Mouse (Mus musculus) ovary, adult 18-20 months (tissue): ENCODE results near the gene 1110051M20Rik.

ENCODE experiments used
- DNase-seq: peaks from one replicate; pipeline ENCODE4 v3.0.0; 2022; ENCODE audit warnings: low spot score, mixed read lengths

Gene 1110051M20Rik

GRCm38 (mm10) chr2:91457656-91458251, 13.2 kb upstream of the 1110051M20Rik start:
- DNase-seq: no peak

DNA sequence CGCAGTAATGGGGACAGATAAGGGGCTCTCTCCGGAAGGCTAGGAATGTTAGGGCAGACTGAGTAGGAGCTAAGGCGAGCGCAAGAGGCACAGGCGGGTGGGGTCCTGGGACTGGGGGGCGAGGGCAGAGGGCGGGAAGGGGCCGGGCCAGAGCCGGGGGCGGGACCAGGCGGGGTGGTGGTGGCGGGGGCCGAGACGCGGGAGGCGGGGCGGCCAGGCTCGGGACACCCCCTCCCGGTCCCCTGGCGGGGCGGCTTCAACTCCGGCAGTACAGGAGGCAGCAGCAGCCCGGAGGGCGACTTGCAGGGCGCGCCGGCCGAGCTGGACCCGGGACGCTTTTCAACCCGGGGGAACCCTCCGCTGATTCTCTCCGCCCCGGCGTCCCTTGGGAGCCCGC, 12.8 kb upstream of the 1110051M20Rik start, which contains the start of gene Lrp4:
Gene Lrp4 (plus strand): TSS at position 253 of the 397 bp plus-strand sequence.
- DNase-seq: peak; percentile 56

DNA sequence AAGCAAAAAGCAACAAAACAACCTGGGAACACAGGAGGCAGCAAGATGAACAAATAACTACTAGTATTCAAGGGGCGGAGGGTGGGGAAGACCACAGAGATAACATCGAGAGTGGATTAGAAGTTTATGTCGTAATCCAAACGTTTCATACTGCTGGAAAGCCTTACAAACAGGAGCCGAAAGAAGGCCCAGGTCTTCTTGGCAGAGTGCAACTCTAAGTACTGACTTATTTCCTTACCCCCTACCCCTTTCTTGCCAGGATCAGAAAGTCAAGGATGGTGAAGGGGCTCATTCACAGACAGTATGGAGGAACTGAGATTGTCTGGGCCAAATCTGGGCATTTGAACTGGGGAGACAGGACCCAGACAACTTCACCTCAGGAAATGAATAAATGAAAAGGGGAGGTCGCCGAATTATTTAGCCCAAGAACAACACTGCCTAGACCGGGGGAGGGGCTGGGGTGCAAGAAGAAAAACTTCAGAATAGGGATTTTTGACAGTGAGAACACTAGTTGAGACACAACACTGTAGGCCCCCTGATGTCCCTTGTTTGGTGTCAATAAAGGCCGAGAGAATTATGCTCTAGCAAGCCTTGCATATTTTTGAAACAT, 12.1 kb upstream of the 1110051M20Rik start:
- DNase-seq: no peak

DNA sequence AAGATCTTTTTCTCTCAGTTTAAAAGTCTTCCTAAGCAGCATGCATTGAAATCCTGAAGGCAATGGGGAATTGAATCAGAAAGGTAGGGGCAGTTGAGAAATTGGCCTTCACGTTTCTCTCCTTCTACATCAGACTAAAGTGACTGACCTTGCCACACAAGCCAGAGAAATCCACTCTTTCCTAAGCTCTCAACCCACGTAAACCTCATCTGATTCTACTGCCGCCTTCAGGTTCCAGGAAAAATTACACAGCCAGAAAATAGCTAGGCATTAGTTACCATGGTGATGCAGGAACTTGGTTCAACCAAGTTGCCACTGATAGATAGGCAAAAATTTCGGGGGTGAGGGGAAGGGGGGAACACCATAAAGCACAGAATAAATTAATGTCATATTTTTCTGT, 11.3 kb upstream of the 1110051M20Rik start:
- no peak for DNase-seq

- DNase-seq: no peak
These were observed 9.9 kb upstream of the 1110051M20Rik start for GRCm38 (mm10) chr2:91454434-91454833.

DNA sequence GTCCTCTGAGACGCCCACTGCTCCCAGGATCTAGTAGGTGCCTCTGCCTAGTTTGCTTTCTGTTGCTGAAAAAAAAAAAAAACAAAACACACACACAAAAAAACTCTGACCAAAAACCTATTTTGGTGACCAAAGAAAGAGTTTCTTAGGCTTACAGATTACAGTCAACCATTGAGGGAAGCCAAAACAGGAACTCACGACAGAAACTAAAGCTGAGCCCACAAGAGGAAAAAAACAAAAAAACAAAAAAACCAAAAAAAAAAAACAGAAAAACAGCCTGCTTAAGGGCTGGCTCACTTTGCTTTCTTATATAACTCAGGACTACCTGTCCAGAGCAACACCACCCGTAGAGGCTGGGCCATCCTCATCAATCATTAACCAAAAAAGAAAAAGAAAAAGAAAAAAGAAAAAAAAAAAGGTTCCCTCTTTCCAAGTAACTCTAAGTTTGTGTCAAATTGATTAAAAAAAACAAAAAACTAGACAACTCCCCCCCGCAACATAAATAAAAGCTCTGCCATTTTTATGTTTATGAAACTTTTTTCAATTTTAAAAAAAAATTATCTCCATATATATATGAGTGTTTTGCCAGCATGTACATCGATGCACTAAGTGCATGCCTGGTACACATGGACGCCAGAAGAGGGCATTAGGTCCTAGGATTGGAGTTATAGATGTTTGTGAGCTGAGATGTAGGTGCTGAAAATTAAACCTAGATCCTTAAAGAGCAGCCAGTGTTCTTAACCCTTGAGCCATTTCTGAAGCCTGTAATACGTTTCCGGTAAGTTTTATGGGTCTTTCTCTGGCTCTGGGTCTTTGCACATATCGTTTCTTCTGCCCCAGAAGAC, 8.9 kb upstream of the 1110051M20Rik start:
- no peak for DNase-seq

- no peak for DNase-seq
These were observed 8.2 kb upstream of the 1110051M20Rik start for GRCm38 (mm10) chr2:91452658-91453057.

DNA sequence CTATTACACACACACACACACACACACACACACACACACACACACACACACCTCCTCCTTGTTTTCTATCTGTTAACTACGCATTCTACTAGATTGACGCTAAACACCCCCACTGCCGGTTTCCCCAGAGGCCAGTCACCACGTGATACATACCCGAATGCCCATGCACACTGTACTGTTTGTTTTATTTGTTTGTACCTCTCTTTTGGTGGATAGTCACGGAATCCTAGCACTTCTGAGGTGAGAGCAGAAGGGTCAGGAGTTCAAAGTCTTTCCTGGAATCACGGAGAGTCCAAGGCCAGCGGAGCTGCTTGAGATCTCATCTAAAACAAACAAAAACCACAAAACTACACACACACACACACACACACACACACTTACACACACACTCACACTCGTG, 5.8 kb upstream of the 1110051M20Rik start:
- DNase-seq: no peak

- no peak for DNase-seq
These were observed 5.2 kb upstream of the 1110051M20Rik start for GRCm38 (mm10) chr2:91449662-91450061.

GRCm38 (mm10) chr2:91442241-91442640, 2.3 kb downstream of the 1110051M20Rik start:
- no peak for DNase-seq

DNA sequence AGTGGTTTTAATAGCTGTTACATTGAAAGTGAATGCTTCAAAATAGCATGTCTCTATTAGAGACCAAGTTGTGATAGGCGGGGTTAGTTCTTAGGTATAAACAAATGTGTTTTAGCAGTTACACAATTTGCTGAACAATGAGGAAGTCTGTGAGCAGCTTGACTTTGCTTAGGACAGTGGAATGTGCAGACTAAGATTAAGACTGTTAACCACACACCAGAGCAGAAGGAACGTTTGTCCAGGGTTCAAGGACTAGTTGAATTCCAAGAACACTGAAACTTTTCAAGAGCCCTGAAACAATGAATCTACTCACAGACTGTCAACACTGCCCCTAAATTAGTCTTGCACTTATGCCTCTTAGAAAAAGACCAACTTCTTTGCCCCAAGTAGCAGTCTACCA, 2.8 kb downstream of the 1110051M20Rik start:
- DNase-seq: no peak

DNA sequence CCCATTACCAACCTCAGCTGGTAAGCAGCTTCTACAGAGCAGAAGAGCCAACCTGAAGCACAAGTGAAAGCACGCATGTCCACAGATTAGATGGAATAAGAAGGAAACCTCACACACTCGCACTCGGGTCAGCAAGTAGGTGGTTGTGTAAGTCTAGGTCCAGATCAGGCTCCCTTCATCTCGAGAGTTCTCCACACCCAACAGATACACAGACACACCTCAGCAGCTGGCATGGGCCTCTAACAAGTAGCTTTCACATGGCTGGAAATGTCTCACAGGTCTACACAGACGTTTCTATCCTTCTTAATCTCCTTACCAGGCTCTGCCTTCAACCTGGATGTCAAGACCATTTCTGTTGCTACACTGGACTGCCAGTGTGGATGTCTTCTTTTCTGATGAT, 3.8 kb downstream of the 1110051M20Rik start:
- DNase-seq: no peak

DNA sequence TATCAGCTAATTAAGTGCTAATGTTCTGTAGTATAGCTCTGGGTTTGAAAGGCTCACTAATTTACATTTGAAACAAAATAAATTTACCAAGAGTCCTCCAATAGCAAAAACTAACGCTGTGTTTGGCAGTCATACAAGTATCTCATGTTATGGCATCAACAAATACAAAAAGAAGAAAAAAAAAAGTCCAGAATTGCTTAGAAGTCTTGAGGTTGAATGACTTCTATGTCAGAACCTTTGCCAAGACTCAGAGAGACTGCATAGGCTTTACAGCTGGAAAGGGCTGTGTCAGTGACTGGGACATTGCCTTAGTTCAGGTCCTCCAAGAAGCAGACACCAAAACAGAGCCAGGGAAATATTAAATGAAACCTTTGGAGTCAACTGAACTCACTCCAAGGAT, 4.6 kb downstream of the 1110051M20Rik start:
- DNase-seq: no peak

DNA sequence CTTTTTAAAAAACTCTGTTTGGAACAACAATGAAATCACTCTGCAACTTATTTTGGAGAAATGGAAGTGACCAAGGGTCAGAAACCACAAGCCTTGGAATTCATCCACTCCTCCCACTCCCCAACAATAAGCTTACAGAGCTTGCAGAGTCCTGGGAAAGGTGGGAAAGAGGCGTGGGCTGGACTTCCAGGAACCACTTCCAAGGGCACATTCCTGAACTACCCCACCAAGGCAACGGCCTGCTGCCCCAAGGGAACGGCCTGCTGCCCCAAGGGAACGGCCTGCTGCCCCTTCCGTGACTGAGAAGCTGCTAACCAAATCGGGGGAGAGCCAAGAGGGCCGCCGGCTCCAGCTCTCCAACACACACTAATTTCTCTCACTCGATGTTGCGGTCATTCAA, 5.2 kb downstream of the 1110051M20Rik start:
- no peak for DNase-seq

DNA sequence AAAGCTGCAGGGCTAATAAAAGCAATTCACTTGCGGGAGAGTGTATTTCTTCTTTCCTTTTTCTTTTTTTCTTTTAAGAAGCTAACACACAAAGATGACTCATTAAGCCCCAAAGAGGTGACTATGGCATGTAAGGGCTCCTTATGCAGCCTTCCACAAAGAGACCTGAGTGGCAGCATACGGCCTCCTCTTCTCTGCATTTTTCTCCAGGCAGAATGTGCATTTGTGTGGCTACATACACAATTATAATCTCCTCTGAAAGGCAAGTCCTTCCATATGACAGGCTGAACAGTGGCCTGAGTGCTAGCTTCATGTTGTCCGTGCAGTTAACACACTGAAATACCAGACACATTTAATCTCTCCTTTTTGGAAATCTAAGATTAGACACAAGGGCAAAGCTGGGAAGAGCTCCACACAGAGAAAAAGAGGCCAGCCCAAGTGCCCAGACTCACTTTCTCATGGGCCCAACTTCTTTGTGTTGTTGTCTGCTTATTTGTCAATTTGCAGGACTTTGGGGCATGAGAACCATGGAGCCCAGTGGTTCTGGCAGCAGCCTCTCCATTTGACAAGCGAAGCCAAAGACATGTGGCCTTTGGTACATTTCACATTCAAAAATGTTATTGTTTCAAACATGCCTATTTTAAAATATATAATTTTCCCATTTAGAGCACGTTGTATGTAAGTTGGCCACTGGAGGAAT, 7.2 kb downstream of the 1110051M20Rik start:
- no peak for DNase-seq

GRCm38 (mm10) chr2:91436713-91437112, 7.8 kb downstream of the 1110051M20Rik start:
- DNase-seq: no peak

- no peak for DNase-seq
These were observed 13.9 kb downstream of the 1110051M20Rik start for GRCm38 (mm10) chr2:91430600-91430919.

GRCm38 (mm10) chr2:91429915-91430599, 14.4 kb downstream of the 1110051M20Rik start:
- DNase-seq: no peak

- DNase-seq: no peak
These were observed 15.4 kb downstream of the 1110051M20Rik start for GRCm38 (mm10) chr2:91429146-91429545.

GRCm38 (mm10) chr2:91426321-91426720, 18.2 kb downstream of the 1110051M20Rik start:
- no peak for DNase-seq

DNA sequence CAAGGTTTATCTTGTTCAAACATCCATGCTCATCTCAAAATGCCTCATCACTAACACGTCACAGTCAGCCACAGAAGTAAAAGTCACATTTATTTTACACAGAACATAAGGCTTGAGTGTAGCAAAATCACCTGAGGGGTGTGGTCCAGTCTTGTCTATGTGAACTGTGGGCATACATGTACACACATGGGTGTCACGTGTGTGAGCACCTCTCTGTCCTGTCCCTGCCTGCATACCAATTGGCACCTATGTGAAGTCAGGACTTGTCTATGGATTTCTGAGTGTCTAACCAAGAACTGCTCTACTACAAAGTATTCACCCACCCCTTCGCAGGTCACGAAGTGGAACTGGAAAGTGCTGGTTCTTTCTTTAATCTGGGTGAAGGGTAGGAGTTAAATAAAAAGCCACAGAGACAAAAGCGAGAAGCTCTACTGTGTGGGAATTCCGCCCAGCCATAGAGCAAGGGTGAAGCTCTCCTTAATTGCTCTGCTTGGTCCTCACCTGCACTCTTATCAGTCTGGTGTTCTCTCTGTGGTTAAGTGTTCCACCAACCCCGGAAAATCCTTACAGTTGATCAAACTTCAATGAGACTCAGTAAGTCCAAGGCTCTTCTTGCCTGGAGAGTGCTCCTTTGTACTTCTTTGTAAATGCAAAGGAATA, 20.3 kb downstream of the 1110051M20Rik start:
- DNase-seq: no peak
